Mouse (Mus musculus): ENCODE measurements around the gene Trim7.
"Not testable (repeated sequence)": the region's sequence is repeated elsewhere in the genome, so short reads cannot be mapped to it uniquely, and the experiment has no call there.

Gene Trim7

DNA sequence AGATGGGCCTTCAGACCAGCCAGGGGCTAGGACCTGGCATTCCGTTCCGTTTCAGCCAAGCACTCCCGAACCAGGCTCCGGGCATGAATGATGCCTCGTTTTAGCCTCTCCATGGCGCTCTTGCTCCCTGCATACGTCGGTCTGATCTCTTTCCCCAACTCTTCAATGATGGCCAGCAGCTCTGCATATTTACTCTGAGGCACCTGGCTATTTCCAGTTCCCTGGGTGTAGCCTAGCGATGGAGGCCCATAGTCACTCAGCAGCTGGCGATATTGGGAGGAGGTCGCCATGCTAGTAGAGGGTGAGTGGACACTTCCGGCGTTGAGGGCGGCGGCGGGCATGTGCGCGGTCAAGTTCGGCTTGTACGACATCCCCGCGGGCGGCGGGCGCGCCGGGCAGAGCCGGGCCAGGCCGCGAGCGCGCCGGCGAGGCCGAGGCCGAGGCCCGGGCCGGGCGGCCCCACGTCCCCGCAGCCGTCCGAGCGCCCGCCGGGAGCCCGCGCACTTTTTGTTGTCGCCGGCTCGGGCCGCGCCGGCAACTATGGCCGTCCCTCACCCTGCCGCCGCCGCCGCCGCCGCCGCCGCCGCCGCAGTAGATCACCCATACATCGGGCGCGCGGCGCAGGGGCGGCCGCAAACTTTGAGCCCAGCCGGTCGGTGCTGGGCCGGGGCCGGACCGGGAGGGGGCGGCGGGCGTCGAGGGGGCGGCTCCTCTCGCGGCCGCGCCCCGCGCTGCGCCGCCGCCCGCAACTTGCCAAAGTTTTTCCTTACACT is at the start of gene Trim7, which contains the start of gene Gm12184:
Gene Trim7 (plus strand): TSS at position 162 of the 773 bp plus-strand sequence.
Gene Gm12184 (minus strand): TSS at position 677 of the 773 bp plus-strand sequence.
- DNase-seq (ENCODE audit: low read depth), result not testable (repeated sequence)

DNA sequence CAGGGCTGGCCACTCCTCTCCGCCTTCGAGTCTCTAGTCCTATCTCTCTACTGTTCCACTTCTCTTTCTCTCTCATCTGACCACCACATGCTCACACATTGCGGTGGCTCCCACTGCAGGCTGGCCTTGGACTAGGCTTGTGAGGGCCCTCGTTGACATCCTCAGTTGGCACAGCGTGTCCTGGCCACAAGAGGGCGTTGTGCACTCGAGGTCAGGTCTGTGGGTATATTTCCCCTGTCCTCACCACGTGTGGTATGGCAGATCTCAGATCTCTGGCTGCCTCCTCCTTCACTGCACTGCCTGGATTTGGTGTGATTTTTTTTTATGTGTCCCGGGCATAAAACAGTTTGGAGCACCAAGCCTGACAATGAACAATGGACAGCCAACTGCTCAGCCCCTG is 49.3 kb upstream of the Trim7 start:
- peak; percentile 46 for DNase-seq (ENCODE audit: low read depth)

DNA sequence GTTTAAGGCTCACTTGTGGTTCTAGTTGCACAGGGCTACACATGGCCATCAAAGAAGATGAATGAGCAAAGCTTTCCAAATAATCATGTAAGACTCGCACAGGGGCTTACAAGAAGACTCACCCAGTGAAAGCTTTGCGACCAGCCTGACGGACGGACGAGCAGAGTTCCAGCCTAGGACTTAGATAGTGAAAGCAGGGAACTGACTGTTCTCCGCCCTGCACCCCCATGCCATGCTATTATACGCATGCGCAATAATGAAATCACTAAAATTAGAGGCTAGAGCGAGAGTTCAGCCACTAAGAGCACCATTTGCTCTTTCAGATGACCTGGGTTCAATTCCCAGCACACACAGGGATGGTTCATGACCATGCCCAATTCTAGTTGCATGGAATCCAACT is 48.6 kb upstream of the Trim7 start:
- no peak for DNase-seq (ENCODE audit: low read depth)

DNA sequence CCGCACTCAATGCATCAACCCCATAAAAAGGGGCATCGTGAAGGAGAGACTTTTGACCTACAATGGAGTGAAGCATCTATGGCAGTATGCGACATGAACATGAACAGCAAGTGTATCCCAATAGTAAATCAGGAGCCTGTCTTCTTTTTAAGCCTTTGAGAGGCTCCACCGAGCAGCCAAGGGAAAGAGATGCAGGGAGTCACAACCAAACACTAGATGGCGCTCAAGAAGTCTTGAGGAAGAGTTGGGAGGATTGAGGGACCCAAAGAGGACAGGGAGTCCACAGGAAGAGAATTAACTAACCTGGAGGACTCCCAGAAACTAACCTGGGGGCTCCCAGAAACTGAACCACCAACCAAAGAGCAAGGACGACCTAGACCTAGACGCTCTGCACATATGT is 46.5 kb upstream of the Trim7 start:
- DNase-seq (ENCODE audit: low read depth), result peak; percentile 82

DNA sequence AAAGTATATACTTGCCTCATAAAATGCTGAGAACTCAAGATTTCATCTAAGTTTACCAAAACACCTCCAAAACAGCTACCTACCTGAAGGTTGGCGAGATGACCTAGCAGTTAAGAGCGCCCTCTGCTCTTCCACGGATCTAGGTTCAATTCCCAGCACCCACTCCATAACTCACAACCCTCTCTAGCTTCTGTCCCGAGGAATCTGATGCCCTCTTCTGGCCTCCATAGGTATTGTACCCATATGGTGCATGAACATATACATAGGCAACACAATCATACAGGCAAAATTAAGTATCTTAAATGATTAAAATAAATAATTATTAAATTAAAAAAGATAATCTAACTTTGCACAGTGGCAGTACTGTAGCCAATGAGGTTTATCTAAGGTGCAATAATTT is 43.7 kb upstream of the Trim7 start:
- DNase-seq (ENCODE audit: low read depth), result peak; percentile 26

DNA sequence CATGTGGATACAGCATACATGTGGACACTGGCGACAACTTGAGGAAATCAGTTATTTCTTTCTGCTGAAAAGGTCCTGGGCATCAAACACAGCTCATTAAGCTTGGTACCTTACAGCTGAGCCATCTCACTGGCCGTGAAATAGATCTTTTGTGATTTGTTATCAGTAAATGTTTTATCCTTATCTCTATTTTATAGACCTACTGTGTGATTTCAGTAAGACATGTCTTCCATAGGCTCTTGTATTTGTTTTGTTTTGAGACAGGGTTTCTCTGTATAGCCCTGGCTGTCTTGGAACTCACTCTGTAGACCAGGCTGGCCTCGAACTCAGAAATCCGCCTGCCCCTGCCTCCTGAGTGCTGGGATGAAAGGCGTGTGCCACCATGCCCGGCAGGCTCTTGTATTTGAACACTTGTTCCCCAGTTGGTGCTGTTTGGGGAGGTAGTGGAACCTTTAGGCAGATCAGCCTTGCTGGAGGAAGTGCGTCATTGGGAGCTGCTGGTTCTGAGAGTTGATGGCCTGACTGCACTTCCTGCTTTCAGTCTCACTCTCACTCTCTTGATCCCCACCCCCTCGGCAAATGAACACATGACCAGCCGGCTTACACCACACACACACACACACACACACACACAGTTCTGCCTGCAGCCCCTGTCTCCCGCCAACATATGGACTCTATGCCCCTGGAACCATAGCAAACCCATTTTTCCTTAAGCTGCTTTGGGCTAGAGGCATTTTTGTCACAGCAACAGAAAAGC is 38.3 kb upstream of the Trim7 start:
- peak; percentile 93 for DNase-seq (ENCODE audit: low read depth)

DNA sequence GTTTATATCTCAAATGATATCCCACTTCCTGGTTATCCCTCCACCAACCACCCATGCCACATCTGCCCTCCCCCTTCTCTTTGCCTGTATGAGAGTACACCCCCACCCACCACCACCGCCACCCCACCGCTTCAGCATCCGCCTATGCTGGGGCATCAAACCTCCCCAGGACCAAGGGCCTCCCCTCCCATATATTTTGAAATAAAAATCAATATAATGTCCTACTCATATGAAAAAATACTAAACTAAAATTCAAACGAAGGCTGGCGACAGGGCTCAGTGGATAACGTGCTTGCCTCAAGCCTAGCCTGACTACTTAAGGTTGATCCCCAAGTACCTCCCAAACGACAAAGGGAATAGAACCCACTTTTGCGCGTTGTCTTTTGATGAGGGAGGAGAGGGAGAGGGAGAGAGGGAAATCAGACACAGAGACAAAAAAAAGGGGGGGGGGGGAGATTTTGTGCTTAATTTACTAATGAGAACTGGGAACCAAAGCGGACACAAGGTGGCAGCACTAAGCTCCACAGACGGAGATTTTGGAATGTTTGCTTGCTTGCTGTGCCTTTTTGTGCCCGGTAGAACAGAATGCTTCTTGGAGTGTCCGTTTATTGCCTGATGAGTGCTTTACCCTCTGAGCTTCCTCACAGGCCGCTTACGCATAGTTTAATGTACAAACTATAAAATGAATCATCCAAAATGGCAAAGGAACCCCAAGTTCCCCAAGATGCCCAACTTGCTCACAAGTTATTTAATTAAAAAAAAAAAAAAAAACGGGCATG is 37.4 kb upstream of the Trim7 start:
- DNase-seq (ENCODE audit: low read depth), result peak; percentile 94

DNA sequence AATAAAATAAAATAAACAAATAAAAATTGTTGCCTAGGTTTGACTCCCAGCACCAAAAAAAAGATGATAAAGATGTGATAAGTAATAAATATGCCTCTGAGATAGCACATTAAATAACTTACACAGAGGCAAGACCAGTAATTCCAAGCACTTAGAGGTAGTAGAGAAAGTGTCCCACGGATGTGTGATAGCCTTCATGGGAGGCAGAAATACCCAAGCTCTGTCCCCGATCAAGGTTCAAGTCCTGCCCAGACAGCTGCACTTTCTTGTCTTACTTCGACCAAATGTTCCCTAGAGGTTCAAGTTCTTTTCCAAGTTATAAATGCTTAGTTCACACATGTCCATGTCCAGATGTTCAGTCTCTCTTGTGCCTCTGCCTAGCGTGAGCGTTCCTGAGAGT is 36.7 kb upstream of the Trim7 start:
- DNase-seq (ENCODE audit: low read depth), result no peak

DNA sequence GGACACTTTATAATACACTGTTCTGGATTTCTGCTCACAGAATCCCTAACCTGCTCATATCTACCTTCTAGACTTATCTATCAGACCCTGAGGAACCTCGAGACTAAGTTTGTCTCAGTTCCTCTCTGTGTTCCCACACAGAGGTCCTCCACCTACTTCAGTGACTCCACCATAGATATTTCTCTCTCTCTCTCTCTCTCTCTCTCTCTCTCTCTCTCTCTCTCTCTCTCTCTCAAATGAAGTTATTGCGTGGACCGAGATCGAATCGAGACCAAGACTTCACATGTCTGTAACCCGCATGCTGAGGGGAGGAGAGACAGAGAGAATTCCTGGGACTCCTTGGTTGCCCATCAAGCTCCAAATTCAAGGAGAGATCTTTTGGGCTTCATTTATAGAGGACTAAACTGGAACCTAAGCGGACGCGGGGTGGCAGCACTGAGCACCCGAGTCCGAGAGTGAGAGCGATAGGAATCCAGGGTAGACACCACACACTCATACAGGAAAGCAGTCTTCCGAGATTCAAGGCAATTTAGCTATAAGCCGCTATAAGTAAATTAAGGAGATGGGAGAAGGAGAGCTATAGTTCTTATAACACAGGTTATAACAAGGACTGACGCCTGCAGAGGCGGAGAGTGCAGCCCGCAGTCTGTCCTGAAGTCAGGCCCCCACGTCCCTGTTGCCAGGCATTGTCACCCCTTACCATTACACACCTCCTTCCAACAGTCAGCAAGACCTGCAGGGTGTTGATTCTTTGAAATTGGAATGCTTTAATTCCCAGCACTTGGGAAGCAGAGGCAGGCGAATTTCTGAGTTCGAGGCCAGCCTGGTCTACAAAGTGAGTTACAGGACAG is 35.7 kb upstream of the Trim7 start:
- DNase-seq (ENCODE audit: low read depth), result peak; percentile 91

DNA sequence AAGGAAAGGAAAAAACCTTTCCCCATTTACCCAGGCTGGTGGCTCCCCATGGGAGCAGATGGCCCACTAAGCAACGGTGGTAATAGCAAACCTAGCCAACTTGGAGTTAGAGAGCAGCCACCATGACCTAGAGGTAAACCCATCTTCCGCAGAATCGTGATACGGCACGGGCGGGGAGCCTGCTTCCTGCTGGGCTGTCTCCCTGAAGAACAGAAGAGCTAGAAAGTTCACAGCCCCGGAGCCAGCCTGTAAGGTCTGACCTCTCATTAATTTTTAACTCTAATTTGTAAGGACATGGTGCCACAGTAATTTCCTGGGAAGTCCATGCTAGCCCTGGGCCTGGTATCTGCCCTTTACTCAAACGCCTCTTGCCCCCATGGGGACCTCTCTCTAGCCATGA is 35.0 kb upstream of the Trim7 start:
- DNase-seq (ENCODE audit: low read depth), result no peak

DNA sequence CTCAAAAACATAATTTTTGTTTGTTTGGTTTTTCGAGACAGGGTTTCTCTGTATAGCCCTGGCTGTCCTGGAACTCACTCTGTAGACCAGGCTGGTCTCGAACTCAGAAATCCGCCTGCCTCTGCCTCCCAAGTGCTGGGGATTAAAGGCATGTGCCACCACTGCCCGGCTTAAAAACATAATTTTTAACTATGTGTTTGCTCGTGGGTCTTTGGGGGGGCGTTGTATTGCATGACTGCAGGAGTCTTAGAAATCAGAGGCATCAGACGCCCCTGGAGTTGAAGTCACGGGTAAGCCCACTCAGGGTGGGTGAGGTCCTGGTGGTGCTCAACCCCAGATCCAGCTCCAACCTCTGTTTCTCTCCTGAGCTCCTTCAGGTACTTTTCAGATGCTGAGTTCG is 34.0 kb upstream of the Trim7 start:
- DNase-seq (ENCODE audit: low read depth), result not testable (repeated sequence)

DNA sequence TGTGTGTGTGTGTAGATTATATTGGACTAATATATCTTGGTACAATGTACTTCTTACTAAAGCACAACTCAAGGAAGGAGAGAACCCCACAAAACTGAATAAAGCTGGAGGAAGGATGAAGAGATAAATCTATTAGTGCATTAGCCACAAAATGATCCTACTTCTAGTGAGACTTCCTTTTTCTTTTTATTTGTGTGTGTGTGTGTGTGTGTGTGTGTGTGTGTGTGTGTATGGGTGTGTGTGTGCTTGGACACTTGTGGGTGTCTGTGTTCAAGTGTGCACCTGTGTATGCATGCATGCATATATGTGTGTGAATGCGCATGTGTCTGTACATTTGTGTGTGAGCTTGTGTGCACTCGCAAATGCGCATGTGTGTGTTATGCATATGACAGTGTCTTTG is 32.8 kb upstream of the Trim7 start:
- DNase-seq (ENCODE audit: low read depth), result no peak

DNA sequence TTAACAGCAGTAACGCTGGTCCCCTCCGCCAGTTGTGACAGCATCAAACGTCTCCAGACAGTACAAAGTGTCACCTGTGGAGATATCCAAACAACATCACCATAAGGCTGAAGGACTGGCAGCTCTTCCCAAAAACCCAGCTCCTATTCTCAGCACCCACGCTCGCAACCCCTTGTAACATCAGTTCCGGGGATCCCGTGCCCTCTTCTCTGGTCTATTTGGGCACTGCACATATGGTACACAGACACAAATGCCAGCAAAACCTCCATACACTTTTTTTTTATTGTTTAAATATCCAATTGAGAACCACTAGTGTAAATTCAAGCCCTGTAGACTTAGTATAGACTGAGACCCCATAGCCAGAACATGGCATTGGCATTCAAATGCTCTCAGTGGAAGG is 30.7 kb upstream of the Trim7 start:
- DNase-seq (ENCODE audit: low read depth), result no peak

DNA sequence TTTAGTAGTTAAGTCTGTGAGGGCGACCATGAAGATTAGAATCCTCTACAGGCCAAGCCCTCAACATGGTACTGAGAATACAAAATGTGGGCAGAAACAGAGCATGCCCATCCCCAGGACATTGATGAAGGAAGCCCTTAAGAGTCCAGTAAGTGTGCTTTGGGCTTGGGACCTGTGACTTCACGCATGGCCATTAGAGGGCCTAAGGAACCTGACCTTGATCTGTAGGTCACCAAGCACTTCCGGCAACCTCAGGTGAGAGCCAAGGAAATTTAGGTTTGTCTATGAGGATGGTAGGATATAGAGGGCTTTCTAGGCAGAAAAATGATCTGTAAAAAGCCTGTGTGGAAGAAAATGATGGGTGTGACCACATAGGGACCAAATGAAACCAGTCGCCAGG is 29.6 kb upstream of the Trim7 start:
- no peak for DNase-seq (ENCODE audit: low read depth)

DNA sequence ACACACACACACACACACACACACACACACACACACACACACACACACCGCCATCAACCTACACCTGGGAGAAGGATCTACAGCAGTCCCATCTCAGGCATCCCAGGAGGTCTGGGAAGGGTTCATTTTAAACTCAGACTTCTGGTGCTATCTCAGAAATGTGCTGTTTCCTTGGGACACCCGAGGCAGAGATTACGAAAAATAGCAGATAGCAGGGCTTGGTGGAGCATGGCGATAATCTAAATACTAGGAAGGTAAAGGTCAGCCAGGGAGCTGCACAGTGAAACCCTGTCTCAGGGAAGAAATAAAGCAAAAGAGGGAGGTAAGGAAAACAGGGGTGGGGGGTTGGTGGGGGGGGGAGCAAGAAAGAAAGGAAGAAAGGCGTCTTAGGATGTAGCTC is 28.7 kb upstream of the Trim7 start:
- no peak for DNase-seq (ENCODE audit: low read depth)

DNA sequence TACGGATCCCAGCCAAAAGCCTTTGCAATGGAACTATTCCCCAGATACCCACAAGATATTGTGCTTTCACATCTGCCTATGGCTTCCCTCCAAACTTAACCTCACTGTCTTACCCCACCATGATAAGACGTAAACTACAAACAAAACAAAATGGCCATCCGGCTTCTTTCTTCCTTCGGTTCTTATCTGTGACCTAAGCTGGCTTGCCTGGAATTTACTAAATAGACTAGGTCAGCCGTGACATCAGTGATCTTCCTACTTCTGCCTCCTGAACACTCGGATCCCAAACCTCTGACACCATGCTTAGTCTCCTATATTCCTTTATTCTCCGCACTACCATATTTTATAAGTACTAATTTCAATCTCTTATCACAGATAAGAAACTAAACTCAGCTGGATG is 27.6 kb upstream of the Trim7 start:
- DNase-seq (ENCODE audit: low read depth), result no peak

DNA sequence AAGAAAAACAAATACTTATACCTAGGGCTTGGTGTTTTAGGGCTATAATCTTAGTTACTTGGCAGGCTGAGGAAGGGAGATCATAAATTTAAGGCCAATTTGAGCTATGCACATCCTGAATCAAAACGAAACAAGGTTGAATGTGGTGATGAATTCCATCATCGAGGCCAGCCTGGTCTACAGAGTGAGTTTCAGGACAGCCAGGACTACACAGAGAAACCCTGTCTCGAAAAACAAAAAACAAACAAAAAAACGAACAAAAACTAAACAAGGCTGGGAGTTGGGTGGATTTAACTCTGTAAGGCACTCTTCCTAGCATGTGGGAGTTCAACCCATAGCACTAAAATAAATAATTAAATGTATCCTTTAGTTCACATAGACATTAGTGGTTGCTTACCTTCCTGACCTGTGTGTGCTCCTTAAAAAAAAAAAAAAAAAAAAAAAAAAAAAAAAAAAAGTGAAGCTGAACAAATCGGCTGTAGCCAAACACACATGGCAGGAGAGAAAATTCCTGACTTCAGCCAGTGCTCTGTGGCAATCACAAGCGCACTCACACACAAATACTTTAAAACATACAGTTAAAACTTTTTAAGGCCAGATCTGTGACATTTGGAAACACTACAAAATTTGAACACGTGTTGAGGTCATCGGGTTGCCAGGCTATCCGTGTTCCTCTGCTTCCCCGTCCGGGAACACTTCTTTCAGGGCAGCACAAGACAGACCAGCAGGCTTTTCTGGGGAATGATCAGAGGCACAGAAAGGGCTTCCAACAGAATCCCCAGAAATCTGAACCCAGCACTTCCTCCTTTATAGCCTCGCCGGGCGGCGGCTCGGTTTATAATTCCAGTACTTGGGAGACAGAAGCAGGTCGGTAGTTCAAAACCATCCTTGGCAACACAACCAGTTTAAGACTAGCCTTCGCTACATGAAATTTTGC is 26.7 kb upstream of the Trim7 start:
- no peak for DNase-seq (ENCODE audit: low read depth)

DNA sequence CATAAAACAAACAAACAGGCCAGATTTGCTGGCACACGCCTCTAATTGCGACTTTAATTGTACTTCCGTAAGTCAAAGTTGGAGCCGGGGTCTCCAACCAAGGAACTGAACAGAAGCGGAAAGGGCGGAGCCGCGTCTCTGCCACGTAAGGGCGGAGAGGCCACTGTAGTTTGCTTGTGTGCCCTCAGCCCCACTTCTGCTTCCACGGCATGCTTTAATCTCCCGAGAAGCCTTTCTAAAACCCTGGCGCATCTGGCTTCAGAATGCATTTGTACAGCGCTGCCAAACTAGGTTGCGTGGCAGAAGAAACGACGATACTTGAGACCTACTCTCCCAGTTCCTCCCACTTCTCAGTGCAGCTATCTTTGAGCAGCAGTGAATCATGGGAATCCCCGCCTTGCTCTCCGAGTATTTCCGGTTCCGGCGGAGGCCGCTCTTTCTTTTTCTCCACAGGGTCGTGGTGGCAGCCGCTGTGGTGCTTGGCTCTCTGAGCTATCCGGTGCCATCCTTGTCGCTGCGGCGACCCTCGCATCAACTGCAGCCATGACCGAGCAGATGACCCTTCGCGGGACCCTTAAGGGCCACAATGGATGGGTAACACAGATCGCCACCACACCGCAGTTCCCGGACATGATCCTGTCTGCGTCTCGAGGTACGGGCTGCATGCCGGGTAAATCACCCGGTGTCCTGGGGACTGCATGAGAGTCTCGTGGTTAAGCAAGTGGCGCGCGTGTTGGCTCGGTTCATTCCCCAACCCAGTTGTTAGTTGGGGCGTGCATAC is 25.8 kb upstream of the Trim7 start, which contains the start of gene Rack1:
Gene Rack1 (plus strand): TSS at position 412 of the 781 bp plus-strand sequence.
- peak; percentile 94 for DNase-seq (ENCODE audit: low read depth)

Data from naive thymus-derived CD4-positive, alpha-beta T cell, adult 2 months (primary cell).